Mouse (Mus musculus): ENCODE results near the gene Sugct. TPM values are rescaled to one million over a fixed set of nuclear protein-coding genes. Genes with fewer than 3 reads are reported as not detected.

Gene Sugct
- total RNA-seq, 2 experiments from 2014 or later: 1.2 TPM

GRCm38 (mm10) chr13:17039727-17040126 lies 655.6 kb downstream of the Sugct start:
- no peak for DNase-seq (ENCODE audit: low spot score in 2 of 2)

GRCm38 (mm10) chr13:17038341-17038740 lies 657.0 kb downstream of the Sugct start:
- DNase-seq (ENCODE audit: low spot score in 2 of 2): no peak

GRCm38 (mm10) chr13:17037899-17038298 lies 657.5 kb downstream of the Sugct start:
- no peak for DNase-seq (ENCODE audit: low spot score in 2 of 2)

GRCm38 (mm10) chr13:17030761-17031160 lies 664.6 kb downstream of the Sugct start:
- DNase-seq (ENCODE audit: low spot score in 2 of 2): no peak

- peak; percentile 33 to 65 for DNase-seq (ENCODE audit: low spot score in 2 of 2)
Measured at GRCm38 (mm10) chr13:17028595-17028994, 666.8 kb downstream of the Sugct start.

- no peak for DNase-seq (ENCODE audit: low spot score in 2 of 2)
Measured at GRCm38 (mm10) chr13:17027846-17028529, 667.4 kb downstream of the Sugct start.

- no peak for DNase-seq (ENCODE audit: low spot score in 2 of 2)
Measured at GRCm38 (mm10) chr13:17027001-17027400, 668.4 kb downstream of the Sugct start.

- DNase-seq (ENCODE audit: low spot score in 2 of 2): no peak
Measured at GRCm38 (mm10) chr13:16996464-16996863, 698.9 kb downstream of the Sugct start.

GRCm38 (mm10) chr13:16995321-16995720 lies 700.0 kb downstream of the Sugct start:
- no peak for DNase-seq (ENCODE audit: low spot score in 2 of 2)

- DNase-seq (ENCODE audit: low spot score in 2 of 2): peak in 1 of 2 experiments; percentile 28
Measured at GRCm38 (mm10) chr13:16977743-16978142, 717.6 kb downstream of the Sugct start.

- peak in 1 of 2 experiments; percentile 23 for DNase-seq (ENCODE audit: low spot score in 2 of 2)
Measured at GRCm38 (mm10) chr13:16971277-16971676, 724.1 kb downstream of the Sugct start.

- DNase-seq (ENCODE audit: low spot score in 2 of 2): no peak
Measured at GRCm38 (mm10) chr13:16968995-16969394, 726.4 kb downstream of the Sugct start.

- DNase-seq (ENCODE audit: low spot score in 2 of 2): peak in 1 of 2 experiments; percentile 8
Measured at GRCm38 (mm10) chr13:16964823-16965475, 730.4 kb downstream of the Sugct start.

- DNase-seq (ENCODE audit: low spot score in 2 of 2): no peak
Measured at GRCm38 (mm10) chr13:16952045-16952444, 743.3 kb downstream of the Sugct start.

GRCm38 (mm10) chr13:16939466-16939811 lies 755.9 kb downstream of the Sugct start:
- DNase-seq (ENCODE audit: low spot score in 2 of 2): no peak

GRCm38 (mm10) chr13:16938552-16939465 lies 756.5 kb downstream of the Sugct start:
- no peak for DNase-seq (ENCODE audit: low spot score in 2 of 2)

GRCm38 (mm10) chr13:16937422-16938202 lies 757.7 kb downstream of the Sugct start:
- DNase-seq (ENCODE audit: low spot score in 2 of 2): peak in 1 of 2 experiments; percentile 9

GRCm38 (mm10) chr13:16935029-16935428 lies 760.3 kb downstream of the Sugct start:
- DNase-seq (ENCODE audit: low spot score in 2 of 2): no peak

GRCm38 (mm10) chr13:16933600-16933999 lies 761.8 kb downstream of the Sugct start:
- DNase-seq (ENCODE audit: low spot score in 2 of 2): no peak

- DNase-seq (ENCODE audit: low spot score in 2 of 2): no peak
Measured at GRCm38 (mm10) chr13:16921305-16921704, 774.0 kb downstream of the Sugct start.

- DNase-seq (ENCODE audit: low spot score in 2 of 2): no peak
Measured at GRCm38 (mm10) chr13:16915697-16916096, 779.7 kb downstream of the Sugct start.
